Mouse (Mus musculus) liver, embryonic 14.5 days (tissue): ENCODE data around the gene Tspan31. TPM values are rescaled to one million over a fixed set of nuclear protein-coding genes. Genes with fewer than 3 reads are reported as not detected.

Experiments
- ATAC-seq: fragments of 200-750 bp; cut with Nextera tagmentation; 2 replicates; pipeline ENCODE4 v1.8.0; 2017; ENCODE audit warnings: moderate number of reproducible peaks, mild to moderate bottlenecking, moderate library complexity; ENCODE audit not compliant: insufficient read depth
- DNase-seq, 3 experiments: peaks; one replicate each; pipeline ENCODE4 v3.0.0-alpha.2; 2012 to 2013; ENCODE audit warnings: low read depth in 3 of 3, low spot score in 3 of 3
- H3K27ac ChIP-seq: fragments of 300-500 bp; sonication (generic); 2 replicates; pipeline ENCODE4 v1.5.1; 2014; ENCODE audit warnings: moderate library complexity, mild to moderate bottlenecking, control low read depth, inconsistent platforms
- H3K27me3 ChIP-seq: fragments of 300-500 bp; sonication (generic); 2 replicates; pipeline ENCODE4 v1.6.1; 2014; ENCODE audit warnings: mild to moderate bottlenecking, low read length, moderate library complexity; ENCODE audit not compliant: control insufficient read depth, insufficient read depth
- H3K36me3 ChIP-seq: fragments of 300-500 bp; sonication (generic); replicated peaks from 2 replicates; pipeline ENCODE4 v1.6.1; 2014; ENCODE audit warnings: low read depth; ENCODE audit not compliant: control insufficient read depth, insufficient read depth
- H3K4me1 ChIP-seq, 2 experiments: fragments of 200-500 bp in 1 of 2; fragments of 300-500 bp in 1 of 2; sonication (generic) in 1 of 2; replicated peaks; 2 replicates each; pipeline ENCODE4 v1.6.1; 2012 to 2014; ENCODE audit warnings: antibody characterized with exemption in 1 of 2, inconsistent platforms in 1 of 2, low read length in 1 of 2; ENCODE audit not compliant: control insufficient read depth in 2 of 2, insufficient read depth in 2 of 2
- H3K4me2 ChIP-seq: fragments of 300-500 bp; sonication (generic); 2 replicates; pipeline ENCODE4 v1.6.1; 2014; ENCODE audit warnings: low read depth, mild to moderate bottlenecking, control low read depth, moderate library complexity
- H3K4me3 ChIP-seq, 2 experiments: fragments of 200-500 bp in 1 of 2; fragments of 300-500 bp in 1 of 2; sonication (generic) in 1 of 2; 2 replicates each; pipeline ENCODE4 v1.5.1; 2012 to 2014; ENCODE audit warnings: low read depth in 2 of 2, low read length in 2 of 2, mild to moderate bottlenecking in 2 of 2, control low read depth in 1 of 2, inconsistent platforms in 1 of 2, moderate library complexity in 1 of 2; ENCODE audit not compliant: insufficient read depth in 1 of 2
- H3K9ac ChIP-seq: fragments of 300-500 bp; sonication (generic); replicated peaks from 2 replicates; pipeline ENCODE4 v1.6.1; 2014; ENCODE audit warnings: mild to moderate bottlenecking, control low read depth, moderate library complexity
- H3K9me3 ChIP-seq: fragments of 300-500 bp; sonication (generic); 2 replicates; pipeline ENCODE4 v1.6.1; 2016; ENCODE audit warnings: low read length, mixed read lengths; ENCODE audit not compliant: control insufficient read depth
- CTCF ChIP-seq: IDR thresholded peaks from 2 replicates; pipeline ENCODE4 v1.5.1; 2016; ENCODE audit warnings: antibody characterized with exemption, low read depth, control low read depth
- EP300 ChIP-seq: IDR thresholded peaks from 2 replicates; pipeline ENCODE4 v1.6.1; 2016; ENCODE audit warnings: antibody characterized with exemption, low read depth
- WGBS: fragments of 180-500 bp; shearing (Covaris S2); extraction: QIAGEN DNeasy Blood & Tissue Kit; methylation state at CpG from one replicate; pipeline ENCODE4 v1.1.7; 2014; ENCODE audit not compliant: insufficient replicate concordance; 5-methylcytosine and 5-hydroxymethylcytosine counted together
- polyA plus RNA-seq, 2 experiments: library from polyadenylated mRNA; depleted of rRNA in 1 of 2; stranded (reverse) in 1 of 2; unstranded in 1 of 2; fragments of >200 nt; fragmentation: Nextera tagmentation in 1 of 2; extraction: Ambion mirVana in 1 of 2; gene quantifications; 2 replicates each; pipeline versions ENCODE4 v1.2.1 to v1.2.3; 2012 to 2014

Gene Tspan31
- polyA plus RNA-seq, 2 experiments = 18.9 to 35.8 TPM

- no peak for ATAC-seq
- no peak overlapping the region for H3K27ac ChIP-seq
- H3K27me3 ChIP-seq = peaks cover 9% of the 10 kb centered on the region
- no peak overlapping the region for H3K4me3 ChIP-seq
- no peaks in the 10 kb centered on the region for H3K9me3 ChIP-seq
- no peak overlapping the region for H3K4me2 ChIP-seq
- WGBS = 31% methylated on average over 4 of the region's 4 CpGs
- no peak for TF ChIP-seq CTCF
- no peak for TF ChIP-seq EP300
- H3K9ac ChIP-seq = no peak overlapping the region
- H3K4me1 ChIP-seq = no peaks in the 10 kb centered on the region; a peak in 1 of 4 replicates
- no peak for DNase-seq
- H3K36me3 ChIP-seq = 0 out of 2 replicates have a peak, but pooled peaks cover 3% of the 10 kb centered on the region
Observed at GRCm38 (mm10) chr10:127092742-127093141, 22.7 kb upstream of the Tspan31 start.

GRCm38 (mm10) chr10:127091507-127092396, 21.7 kb upstream of the Tspan31 start:
- Histone ChIP-seq H3K36me3 (no peaks in the 10 kb centered on the region), H3K27me3 (peaks cover 9% of the 10 kb centered on the region), H3K4me2 (peak overlapping the region; percentile 9; the same call in 1 of the 2 replicates), H3K27ac (no peak overlapping the region), H3K4me1 (no peaks in the 10 kb centered on the region; a peak in 1 of 4 replicates), H3K4me3 (no peak overlapping the region), H3K9ac (no peak overlapping the region), H3K9me3 (no peaks in the 10 kb centered on the region)
- 57% methylated on average over 51 of the region's 51 CpGs for WGBS
- DNase-seq (no peak), ATAC-seq (peak; percentile 40; the same call in 1 of the 2 replicates)
- TF ChIP-seq CTCF = no peak
- no peak for TF ChIP-seq EP300

GRCm38 (mm10) chr10:127090560-127091411, 20.7 kb upstream of the Tspan31 start:
- Histone ChIP-seq H3K27ac (no peak overlapping the region), H3K4me3 (no peak overlapping the region), H3K9ac (no peak overlapping the region), H3K27me3 (peaks cover 9% of the 10 kb centered on the region), H3K4me2 (no peak overlapping the region), H3K36me3 (no peaks in the 10 kb centered on the region), H3K9me3 (no peaks in the 10 kb centered on the region), H3K4me1 (no peaks in the 10 kb centered on the region; a peak in 1 of 4 replicates)
- TF ChIP-seq CTCF = no peak
- no peak for TF ChIP-seq EP300
- 61% methylated on average over 57 of the region's 57 CpGs for WGBS
- no peak for ATAC-seq
- DNase-seq = no peak

- H3K9ac ChIP-seq = no peak overlapping the region
- ATAC-seq = no peak
Observed at GRCm38 (mm10) chr10:127085633-127086032, 15.6 kb upstream of the Tspan31 start.

More at GRCm38 (mm10) chr10:127085633-127086032, 15.6 kb upstream of the Tspan31 start:
- H3K27me3 ChIP-seq = peaks cover 13% of the 10 kb centered on the region
- TF ChIP-seq EP300 (no peak), CTCF (no peak)
- H3K36me3 ChIP-seq = no peaks in the 10 kb centered on the region
- peaks cover 0 to 2% of the 10 kb centered on the region in 2 experiments; a peak in 2 of 4 replicates for H3K4me1 ChIP-seq
- DNase-seq = no peak
- H3K4me2 ChIP-seq = no peak overlapping the region
- WGBS = 66% methylated on average over 6 of the region's 6 CpGs
- no peaks in the 10 kb centered on the region for H3K9me3 ChIP-seq
- H3K4me3 ChIP-seq = no peak overlapping the region
- no peak overlapping the region for H3K27ac ChIP-seq
